Mouse (Mus musculus) MEL (cell line): ENCODE data around the gene Prr18. TPM values are rescaled to one million over a fixed set of nuclear protein-coding genes. Genes with fewer than 3 reads are reported as not detected.

ENCODE experiments used
- polyA plus RNA-seq, 2 experiments: library from polyadenylated mRNA; stranded (reverse) in 1 of 2; unstranded in 1 of 2; fragments of >175 nt in 1 of 2; fragments of >200 nt in 1 of 2; gene quantifications; 2 replicates each; pipeline versions ENCODE4 v1.2.1 to v1.2.4; 2012; ENCODE audit warnings: low replicate concordance in 2 of 2, low read depth in 1 of 2; ENCODE audit not compliant: insufficient read length in 2 of 2, insufficient read depth in 1 of 2, missing spikeins in 1 of 2
- total RNA-seq: library from RNA; depleted of rRNA; stranded (reverse); fragments of 300-350 nt; gene quantifications from 2 replicates; pipeline ENCODE4 v1.2.3, GENCODE M21; 2012; rRNA removed

The Prr18 gene
- total and polyA plus RNA-seq, 3 experiments: 0.04 to 0.10 TPM; not detected in 1

Other genes with a start within 250 kb of the Prr18 start
- not detected in 2 replicates for gene Gm49673, start 189.7 kb upstream of the Prr18 start, total RNA-seq
- gene Gm49673, start 189.7 kb upstream of the Prr18 start, polyA plus RNA-seq: not detected
- 44.5 and 49.3 TPM in 2 replicates for gene Rnaset2a, start 189.4 kb upstream of the Prr18 start, total RNA-seq
- 10 to 100 TPM in 1 of 2 experiments, not detected in 1; 11.6 TPM for gene Rnaset2a, start 189.4 kb upstream of the Prr18 start, polyA plus RNA-seq
- 37.6 and 43.5 TPM in 2 replicates for gene Fgfr1op, start 172.0 kb upstream of the Prr18 start, total RNA-seq
- 10 to 100 TPM in 1 of 2 experiments, not detected in 1; 44.5 TPM for gene Fgfr1op, start 172.0 kb upstream of the Prr18 start, polyA plus RNA-seq
- not detected in 2 replicates for gene Ccr6, start 101.4 kb upstream of the Prr18 start, total RNA-seq
- gene Ccr6, start 101.4 kb upstream of the Prr18 start, polyA plus RNA-seq: not detected
- 89.6 and 105 TPM in 2 replicates for gene Mpc1, start 54.6 kb upstream of the Prr18 start, total RNA-seq
- gene Mpc1, start 54.6 kb upstream of the Prr18 start, polyA plus RNA-seq: 10 to 100 TPM in 1 of 2 experiments, not detected in 1; 56.2 TPM
- gene Sft2d1, start 26.4 kb upstream of the Prr18 start, total RNA-seq: 87.9 and 88.0 TPM in 2 replicates
- gene Sft2d1, start 26.4 kb upstream of the Prr18 start, polyA plus RNA-seq: 100 to 1,000 TPM in 1 of 2 experiments, not detected in 1; 101 TPM
- not detected in 2 replicates for gene T2, start 18.5 kb downstream of the Prr18 start, total RNA-seq
- under 1 TPM in 1 of 2 experiments, not detected in 1; 0.15 TPM for gene T2, start 18.5 kb downstream of the Prr18 start, polyA plus RNA-seq
- gene T, start 97.0 kb downstream of the Prr18 start, total RNA-seq: not detected in 2 replicates
- not detected for gene T, start 97.0 kb downstream of the Prr18 start, polyA plus RNA-seq
- 2.8 and 3.1 TPM in 2 replicates for gene Pde10a, start 187.9 kb downstream of the Prr18 start, total RNA-seq
- gene Pde10a, start 187.9 kb downstream of the Prr18 start, polyA plus RNA-seq: 1 to 10 TPM in 1 of 2 experiments, not detected in 1; 6.9 TPM
- gene Gm17087, start 229.5 kb downstream of the Prr18 start, total RNA-seq: not detected in 2 replicates
- under 1 TPM in 1 of 2 experiments, not detected in 1; 0.17 TPM for gene Gm17087, start 229.5 kb downstream of the Prr18 start, polyA plus RNA-seq